Mouse (Mus musculus) T-helper 2 cell (primary cell): ENCODE results near the gene Hist1h4h.

Experiments
- in situ Hi-C: fragments of 300-600 bp; cut with MboI, MseI; formaldehyde crosslinking; loops from one replicate; pipeline ENCODE4 v1.15.1; 2025; ENCODE audit warnings: high pct_unique_total_duplicates

Gene Hist1h4h

GRCm38 (mm10) chr13:23510127-23510526 lies 20.7 kb upstream of the Hist1h4h start:
- in situ Hi-C loops = no loop called here

- in situ Hi-C loops = no loop called here
Observed at GRCm38 (mm10) chr13:23513517-23513916, 17.3 kb upstream of the Hist1h4h start.

- in situ Hi-C loops = loop anchor here (5.0 kb wide), 1 partner anchor 83 kb away; no protein-coding TSS in a partner anchor
Observed at GRCm38 (mm10) chr13:23515281-23515680, 15.6 kb upstream of the Hist1h4h start.

GRCm38 (mm10) chr13:23515826-23516620 lies 14.8 kb upstream of the Hist1h4h start:
- in situ Hi-C loops = loop anchor here (5.0 kb wide), 1 partner anchor 84 kb away; no protein-coding TSS in a partner anchor

GRCm38 (mm10) chr13:23516822-23517602 lies 13.8 kb upstream of the Hist1h4h start:
- in situ Hi-C loops = loop anchor here (5.0 kb wide), 1 partner anchor 85 kb away; no protein-coding TSS in a partner anchor

- in situ Hi-C loops = loop anchor here (5.0 kb wide), 1 partner anchor 85 kb away; no protein-coding TSS in a partner anchor
Observed at GRCm38 (mm10) chr13:23517603-23518294, 13.1 kb upstream of the Hist1h4h start.

GRCm38 (mm10) chr13:23518295-23518603 lies 12.6 kb upstream of the Hist1h4h start:
- in situ Hi-C loops = loop anchor here (5.0 kb wide), 1 partner anchor 86 kb away; no protein-coding TSS in a partner anchor

- in situ Hi-C loops = loop anchor here (5.0 kb wide), 1 partner anchor 87 kb away; no protein-coding TSS in a partner anchor
Observed at GRCm38 (mm10) chr13:23518885-23519284, 12.0 kb upstream of the Hist1h4h start.

GRCm38 (mm10) chr13:23519416-23519815 lies 11.4 kb upstream of the Hist1h4h start:
- in situ Hi-C loops = loop anchor here (5.0 kb wide), 1 partner anchor 87 kb away; no protein-coding TSS in a partner anchor

- in situ Hi-C loops = loop anchor here (5.0 kb wide), 1 partner anchor 1604 kb away; no protein-coding TSS in a partner anchor
Observed at GRCm38 (mm10) chr13:23521703-23522102, 9.1 kb upstream of the Hist1h4h start.

- in situ Hi-C loops = loop anchor here (5.0 kb wide), 1 partner anchor 1607 kb away; no protein-coding TSS in a partner anchor
Observed at GRCm38 (mm10) chr13:23523976-23524375, 6.9 kb upstream of the Hist1h4h start.

GRCm38 (mm10) chr13:23524654-23525053 lies 6.2 kb upstream of the Hist1h4h start:
- in situ Hi-C loops = loop anchor here (5.0 kb wide), 2 partner anchors 227 to 1607 kb away; no protein-coding TSS in a partner anchor

GRCm38 (mm10) chr13:23525901-23526300 lies 4.9 kb upstream of the Hist1h4h start:
- in situ Hi-C loops = loop anchor here (5.0 kb wide), 1 partner anchor 229 kb away; no protein-coding TSS in a partner anchor

- in situ Hi-C loops = loop anchor here (5.0 kb wide), 1 partner anchor 229 kb away; no protein-coding TSS in a partner anchor
Observed at GRCm38 (mm10) chr13:23526312-23526711, 4.5 kb upstream of the Hist1h4h start.

- in situ Hi-C loops = loop anchor here (5.0 kb wide), 1 partner anchor 232 kb away; no protein-coding TSS in a partner anchor
Observed at GRCm38 (mm10) chr13:23529005-23529404, 1.8 kb upstream of the Hist1h4h start.

GRCm38 (mm10) chr13:23529480-23530165 lies 1.2 kb upstream of the Hist1h4h start:
- in situ Hi-C loops = loop anchor here (5.0 to 10.0 kb wide), 2 partner anchors 232 to 1485 kb away; partner anchors contain the start of genes Hist1h2ag, Hist1h2bj and Hist1h4i

GRCm38 (mm10) chr13:23530181-23530900 lies 509 bp upstream of the Hist1h4h start:
- in situ Hi-C loops = loop anchor here (10.0 kb wide), 1 partner anchor 1486 kb away; the partner anchor contains the start of genes Hist1h2ag, Hist1h2bj and Hist1h4i

GRCm38 (mm10) chr13:23532262-23533075 lies 1.6 kb downstream of the Hist1h4h start:
- in situ Hi-C loops = loop anchor here (10.0 kb wide), 1 partner anchor 1488 kb away; the partner anchor contains the start of genes Hist1h2ag, Hist1h2bj and Hist1h4i
